ENCODE assay signal across 24 mouse cellular contexts in the genomic region with DNA sequence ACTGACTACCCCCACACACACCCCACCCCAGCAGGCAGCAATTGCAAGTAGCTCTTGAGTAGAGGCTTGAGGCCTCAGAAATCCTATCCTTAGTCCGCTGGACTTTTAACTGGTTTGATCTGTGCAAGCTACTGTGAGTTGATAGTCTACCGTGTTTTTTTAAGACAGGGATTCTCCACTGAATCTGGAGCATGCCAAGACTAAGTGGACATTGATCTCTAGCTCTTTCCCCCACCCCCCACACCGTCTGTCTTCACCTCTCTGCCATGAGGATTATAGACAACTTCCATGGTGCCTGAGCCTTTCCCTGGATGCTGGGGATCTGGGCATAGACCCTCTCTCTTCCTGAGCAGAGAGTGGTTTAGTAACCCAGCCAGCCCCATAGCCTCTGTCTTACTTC.
DNase-seq lines count a peak whose midpoint lies in the region; ATAC-seq lines count a peak whose summit lies in the region.
"Had no signal": no experiment of that assay in that cellular context is flagged by ENCODE, and none has a peak within 500 bp of the region (broad histone marks: within the 10 kb centered on the region; RNA-seq: fewer than 3 reads in every experiment).

No protein-coding gene starts in this region.

- no peak for ATAC-seq in kidney, embryonic 14.5 days (ENCODE audit: low FRiP score, low TSS enrichment)
- ATAC-seq in midbrain, embryonic 15.5 days (replicated peaks) = no peak
- ATAC-seq: activated CD4-positive, CD25-positive, alpha-beta regulatory T cell, adult 4 months; forebrain, embryonic 13.5 days; forebrain, postnatal 0 days; Patski had no signal

- H3K4me1 ChIP-seq in kidney, embryonic 14.5 days (ENCODE audit: control insufficient read depth, insufficient read depth, low read length) = no peaks in the 10 kb centered on the region
- H3K4me1 ChIP-seq in midbrain, embryonic 15.5 days = no peaks in the 10 kb centered on the region
- H3K4me1 ChIP-seq: forebrain, embryonic 13.5 days had no signal

- H3K4me3 ChIP-seq in kidney, embryonic 14.5 days (ENCODE audit: low read length) = no peak overlapping the region
- no peak overlapping the region for H3K4me3 ChIP-seq in midbrain, embryonic 15.5 days
- H3K4me3 ChIP-seq: embryonic facial prominence, embryonic 10.5 days; forebrain, embryonic 13.5 days; gastrocnemius, adult 2 months; heart, adult 2 months; heart, embryonic 15.5 days; hindbrain, embryonic 13.5 days had no signal

- no peak overlapping the region for H3K9ac ChIP-seq in kidney, embryonic 14.5 days (ENCODE audit: low read depth, low read length)
- no peak overlapping the region for H3K9ac ChIP-seq in midbrain, embryonic 15.5 days
- H3K9ac ChIP-seq: forebrain, embryonic 13.5 days; forebrain, postnatal 0 days; heart, embryonic 15.5 days; hindbrain, embryonic 13.5 days had no signal

- no peak overlapping the region for H3K27ac ChIP-seq in kidney, embryonic 14.5 days (ENCODE audit: low read depth, low read length)
- no peak overlapping the region for H3K27ac ChIP-seq in midbrain, embryonic 15.5 days
- H3K27ac ChIP-seq: embryonic facial prominence, embryonic 10.5 days; forebrain, embryonic 13.5 days; gastrocnemius, adult 2 months; heart, adult 2 months; heart, embryonic 15.5 days; hindbrain, embryonic 13.5 days had no signal

- no peak overlapping the region for H3K4me2 ChIP-seq in kidney, embryonic 14.5 days (replicated peaks; ENCODE audit: low read depth, low read length)
- H3K4me2 ChIP-seq in midbrain, embryonic 15.5 days = no peak overlapping the region
- H3K4me2 ChIP-seq: forebrain, embryonic 13.5 days; heart, embryonic 11.5 days; heart, embryonic 15.5 days; hindbrain, embryonic 13.5 days had no signal

- no peaks in the 10 kb centered on the region for H3K27me3 ChIP-seq in kidney, embryonic 14.5 days (ENCODE audit: control insufficient read depth, insufficient read depth, low read length)
- no peaks in the 10 kb centered on the region for H3K27me3 ChIP-seq in midbrain, embryonic 15.5 days (replicated peaks)
- H3K27me3 ChIP-seq: CH12.LX; forebrain, embryonic 13.5 days; heart, embryonic 15.5 days; hindbrain, embryonic 13.5 days; Patski had no signal

- H3K9me3 ChIP-seq in kidney, embryonic 14.5 days (ENCODE audit: control insufficient read depth, low read length) = no peaks in the 10 kb centered on the region
- no peaks in the 10 kb centered on the region for H3K9me3 ChIP-seq in midbrain, embryonic 15.5 days
- H3K9me3 ChIP-seq: embryonic facial prominence, embryonic 10.5 days; forebrain, embryonic 13.5 days; heart, embryonic 15.5 days; hindbrain, embryonic 13.5 days had no signal

- 52% methylated on average over 3 of the region's 3 CpGs for WGBS in kidney, embryonic 14.5 days
- WGBS in midbrain, embryonic 15.5 days = 86% methylated on average over 3 of the region's 3 CpGs

- DNase-seq in kidney, adult 18-20 months = peak; percentile 60
- DNase-seq in kidney, adult 9 months = peak; percentile 85
- DNase-seq in kidney, postnatal 25 days = peak; percentile 79 to 82
- no peak for DNase-seq in embryo, embryonic 10 days (ENCODE audit: low spot score)
- no peak for DNase-seq in right cerebral cortex, adult 2 months (ENCODE audit: low spot score in 2 of 2)
- DNase-seq: adrenal gland, postnatal 25 days; cerebellum, adult 18-20 months; cerebellum, adult 9-11 months; cerebellum, postnatal 36 days; forebrain, postnatal 0 days; gastrocnemius, adult 2 months; gastrocnemius, postnatal 36 days; heart, postnatal 14 days had no signal

- H3K36me3 ChIP-seq in kidney, embryonic 14.5 days (ENCODE audit: control insufficient read depth, insufficient read depth, low read length) = no peaks in the 10 kb centered on the region
- no peaks in the 10 kb centered on the region for H3K36me3 ChIP-seq in midbrain, embryonic 15.5 days (replicated peaks)
- H3K36me3 ChIP-seq: embryonic facial prominence, embryonic 10.5 days; heart, embryonic 15.5 days; hindbrain, embryonic 13.5 days had no signal

Comparison
In these comparisons a context has a peak if more than half of its experiments do, and no peak if none do; other contexts are left out.
1. DNase-seq: peak in kidney, adult 18-20 months (single experiment), kidney, adult 9 months (single experiment) and kidney, postnatal 25 days (2 of 2); none in embryo, embryonic 10 days (single experiment) and right cerebral cortex, adult 2 months (0 of 2).